10 mouse cellular contexts compared by ENCODE assay signal in genomic region chr9:21213617-21214190, GRCm38 (mm10). TPM values are rescaled to one million over a fixed set of nuclear protein-coding genes. Genes with fewer than 3 reads are reported as not detected.
DNase-seq lines count a peak whose midpoint lies in the region; ATAC-seq and TF ChIP-seq lines count a peak whose summit lies in the region.
"Had no signal": no experiment of that assay in that cellular context is flagged by ENCODE, and none has a peak within 500 bp of the region (broad histone marks: within the 10 kb centered on the region; RNA-seq: fewer than 3 reads in every experiment).

No protein-coding gene starts in this region.

- no peak overlapping the region for H3K4me3 ChIP-seq in lung, embryonic 14.5 days (ENCODE audit: low read depth, low read length)

- H3K36me3 ChIP-seq in lung, embryonic 14.5 days (ENCODE audit: insufficient read depth) = peaks cover 5% of the 10 kb centered on the region; the same call in 1 of the 2 replicates

- H3K27ac ChIP-seq in lung, embryonic 14.5 days (ENCODE audit: low read depth) = no peak overlapping the region
- H3K27ac ChIP-seq: macrophage had no signal

- WGBS in lung, embryonic 14.5 days = 40% methylated on average over 7 of the region's 7 CpGs

- H3K9ac ChIP-seq in lung, embryonic 14.5 days = no peak overlapping the region

- H3K9me3 ChIP-seq in lung, embryonic 14.5 days (ENCODE audit: low read depth, low read length) = no peaks in the 10 kb centered on the region

- DNase-seq in cerebellum, adult 9-10 months = peak; percentile 66
- DNase-seq in cerebellum, adult 11-12 months = no peak
- peak; percentile 64 for DNase-seq in lung, embryonic 14.5 days
- no peak for DNase-seq in lung, postnatal 4 days
- peak; percentile 60 to 67 for DNase-seq in cerebellum, postnatal 25 days
- no peak for DNase-seq in left cerebral cortex, postnatal 10 days (ENCODE audit: extremely low spot score in 1 of 2, low spot score in 2 of 2)
- DNase-seq in heart, postnatal 36 days = no peak

- no peaks in the 10 kb centered on the region for H3K27me3 ChIP-seq in lung, embryonic 14.5 days (ENCODE audit: insufficient read depth, low read length)

- intact Hi-C loops in left cerebral cortex, postnatal 10 days (cut with DNase I) = no loop called here
- intact Hi-C loops in heart, postnatal 36 days (cut with DNase I) = no loop called here

- H3K4me1 ChIP-seq in lung, embryonic 14.5 days (ENCODE audit: insufficient read depth) = no peaks in the 10 kb centered on the region

- H3K4me2 ChIP-seq in lung, embryonic 14.5 days = no peak overlapping the region

- TF ChIP-seq CTCF in lung, embryonic 14.5 days (IDR thresholded peaks at IDR 0.05; ENCODE audit: low read depth) = peak; percentile 75

- ATAC-seq in lung, embryonic 14.5 days (ENCODE audit: insufficient read depth) = no peak
- ATAC-seq in megakaryocyte-erythroid progenitor cell, adult 5-6 weeks (replicated peaks; ENCODE audit: low FRiP score, low TSS enrichment, poor library complexity, severe bottlenecking) = peak; percentile 78
- ATAC-seq: inflammation-experienced regulatory T-cells, adult 6 months had no signal

RNA-seq across cellular contexts. Expression of gene Keap1, which starts 25.5 kb away (rescaled TPM):
- 42.8 and 44.6 TPM in 2 replicates for polyA plus RNA-seq in lung, embryonic 14.5 days (2014; fragmentation: Nextera tagmentation; extraction: Ambion mirVana)
- 25.3 and 27.2 TPM in 2 replicates for total RNA-seq in megakaryocyte-erythroid progenitor cell, adult 5-6 weeks (2014; fragmentation: Nextera tagmentation)
- total RNA-seq in megakaryocyte-erythroid progenitor cell, adult 5-6 weeks (2017) = 32.7 and 39.8 TPM in 2 replicates
- 10 to 100 TPM; 47.9 to 50.8 TPM for total RNA-seq in left cerebral cortex, postnatal 10 days (2021)
- 10 to 100 TPM; 41.9 to 43.1 TPM for total RNA-seq in heart, postnatal 36 days (2021)

RNA-seq across cellular contexts. Expression of gene S1pr5, which starts 34.5 kb away (rescaled TPM):
- not detected in 2 replicates for polyA plus RNA-seq in lung, embryonic 14.5 days (2014; fragmentation: Nextera tagmentation; extraction: Ambion mirVana)
- total RNA-seq in megakaryocyte-erythroid progenitor cell, adult 5-6 weeks (2014; fragmentation: Nextera tagmentation) = 0.59 TPM in 1 of 2 replicates, not detected in the other
- total RNA-seq in megakaryocyte-erythroid progenitor cell, adult 5-6 weeks (2017) = 1.1 TPM in 1 of 2 replicates, not detected in the other
- 1 to 10 TPM; 2.2 to 2.3 TPM for total RNA-seq in left cerebral cortex, postnatal 10 days (2021)
- total RNA-seq in heart, postnatal 36 days (2021) = 1 to 10 TPM in 1 of 2 experiments, under 1 TPM in 1; 0.69 to 1.1 TPM
- polyA plus RNA-seq: macrophage had no signal

RNA-seq across cellular contexts. Expression of gene Pde4a, which starts 48.2 kb away (rescaled TPM):
- 8.4 and 9.4 TPM in 2 replicates for polyA plus RNA-seq in lung, embryonic 14.5 days (2014; fragmentation: Nextera tagmentation; extraction: Ambion mirVana)
- total RNA-seq in megakaryocyte-erythroid progenitor cell, adult 5-6 weeks (2014; fragmentation: Nextera tagmentation) = 23.5 and 24.3 TPM in 2 replicates
- 2.2 and 3.8 TPM in 2 replicates for total RNA-seq in megakaryocyte-erythroid progenitor cell, adult 5-6 weeks (2017)
- total RNA-seq in left cerebral cortex, postnatal 10 days (2021) = 10 to 100 TPM; 65.6 to 67.5 TPM
- total RNA-seq in heart, postnatal 36 days (2021) = 10 to 100 TPM; 45.9 to 52.0 TPM

RNA-seq across cellular contexts. Expression of gene Atg4d, which starts 51.4 kb away (rescaled TPM):
- polyA plus RNA-seq in lung, embryonic 14.5 days (2014; fragmentation: Nextera tagmentation; extraction: Ambion mirVana) = 33.7 and 34.7 TPM in 2 replicates
- 8.9 and 13.9 TPM in 2 replicates for total RNA-seq in megakaryocyte-erythroid progenitor cell, adult 5-6 weeks (2014; fragmentation: Nextera tagmentation)
- 11.9 and 25.7 TPM in 2 replicates for total RNA-seq in megakaryocyte-erythroid progenitor cell, adult 5-6 weeks (2017)
- 10 to 100 TPM; 29.7 to 33.9 TPM for total RNA-seq in left cerebral cortex, postnatal 10 days (2021)
- total RNA-seq in heart, postnatal 36 days (2021) = 10 to 100 TPM; 78.0 to 99.6 TPM

Comparison
In these comparisons a context has a peak if more than half of its experiments do, and no peak if none do; other contexts are left out.
1. DNase-seq: peak in cerebellum, adult 9-10 months (single experiment), lung, embryonic 14.5 days (single experiment) and cerebellum, postnatal 25 days (2 of 2); none in cerebellum, adult 11-12 months (single experiment), lung, postnatal 4 days (0 of 2), left cerebral cortex, postnatal 10 days (0 of 2) and heart, postnatal 36 days (0 of 2).